Mouse (Mus musculus) CH12F3 (cell line): Measurements from ENCODE around the gene Smim17.
"Not testable (repeated sequence)": the region's sequence is repeated elsewhere in the genome, so short reads cannot be mapped to it uniquely, and the experiment has no call there.

Experiments
- in situ Hi-C: fragments of 300-500 bp; cut with MboI; formaldehyde crosslinking; loops from 2 replicates; pipeline ENCODE4 v1.14.3; 2020; ENCODE audit warnings: low sequenced_read_pairs

The Smim17 gene

GRCm38 (mm10) chr7:6410043-6410442, 11.5 kb downstream of the Smim17 start, which contains the start of gene Gm20715:
Gene Gm20715 (plus strand): TSS chr7:6410277.
- in situ Hi-C loops = no loop called here

- in situ Hi-C loops = no loop called here
These were observed 16.3 kb downstream of the Smim17 start for GRCm38 (mm10) chr7:6414626-6415441.

GRCm38 (mm10) chr7:6415442-6415787, 16.9 kb downstream of the Smim17 start:
- in situ Hi-C loops = no loop called here

GRCm38 (mm10) chr7:6419894-6420293, 21.4 kb downstream of the Smim17 start:
- in situ Hi-C loops = no loop called here

GRCm38 (mm10) chr7:6429381-6429780, 30.9 kb downstream of the Smim17 start:
- in situ Hi-C loops = no loop called here

GRCm38 (mm10) chr7:6430342-6430741, 31.8 kb downstream of the Smim17 start:
- in situ Hi-C loops = no loop called here

- in situ Hi-C loops = no loop called here
These were observed 39.9 kb downstream of the Smim17 start, which contains the start of gene Olfr1344 for GRCm38 (mm10) chr7:6438388-6438787. Gene Olfr1344 (plus strand): TSS chr7:6438688.

- in situ Hi-C loops = no loop called here
These were observed 42.7 kb downstream of the Smim17 start for GRCm38 (mm10) chr7:6441173-6441572.

GRCm38 (mm10) chr7:6447771-6448170, 49.3 kb downstream of the Smim17 start:
- in situ Hi-C loops = no loop called here

- in situ Hi-C loops = no loop called here
These were observed 57.4 kb downstream of the Smim17 start, which contains the start of gene Olfr1336 for GRCm38 (mm10) chr7:6455868-6456267. Gene Olfr1336 (plus strand): TSS chr7:6456168.

GRCm38 (mm10) chr7:6456399-6456798, 57.9 kb downstream of the Smim17 start:
- in situ Hi-C loops = no loop called here

GRCm38 (mm10) chr7:6466951-6467350, 68.4 kb downstream of the Smim17 start, which contains the start of gene Olfr1346:
Gene Olfr1346 (plus strand): TSS chr7:6467101.
- in situ Hi-C loops = no loop called here

- in situ Hi-C loops = not testable (repeated sequence)
These were observed 79.1 kb downstream of the Smim17 start for GRCm38 (mm10) chr7:6477633-6478032.
